Mouse (Mus musculus): ENCODE results near the gene Gm17190. TPM values are rescaled to one million over a fixed set of nuclear protein-coding genes. Genes with fewer than 3 reads are reported as not detected.

Gene Gm17190
- total RNA-seq (2023) = not detected

DNA sequence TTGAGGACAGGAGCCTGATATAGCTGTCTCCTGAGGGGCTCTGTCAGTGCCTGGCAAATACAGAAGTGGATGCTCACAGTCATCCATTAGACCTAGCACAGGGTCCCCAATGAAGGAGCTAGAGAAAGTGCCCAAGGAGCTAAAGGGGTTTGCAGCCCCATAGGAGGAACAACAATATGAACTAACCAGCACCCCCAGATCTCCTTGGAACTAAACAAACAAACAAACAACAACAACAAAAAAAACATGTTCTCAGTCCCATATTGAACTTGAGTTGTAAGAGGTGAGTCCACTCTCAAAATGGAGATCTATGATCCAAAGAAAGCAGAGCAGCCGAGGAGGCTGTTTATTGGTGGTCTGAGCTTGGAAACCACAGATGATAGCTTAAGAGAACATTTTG is at the start of gene Gm17190:
Gene Gm17190, plus strand, starts transcription at position 301 of the 400 bp plus-strand sequence.

DNA sequence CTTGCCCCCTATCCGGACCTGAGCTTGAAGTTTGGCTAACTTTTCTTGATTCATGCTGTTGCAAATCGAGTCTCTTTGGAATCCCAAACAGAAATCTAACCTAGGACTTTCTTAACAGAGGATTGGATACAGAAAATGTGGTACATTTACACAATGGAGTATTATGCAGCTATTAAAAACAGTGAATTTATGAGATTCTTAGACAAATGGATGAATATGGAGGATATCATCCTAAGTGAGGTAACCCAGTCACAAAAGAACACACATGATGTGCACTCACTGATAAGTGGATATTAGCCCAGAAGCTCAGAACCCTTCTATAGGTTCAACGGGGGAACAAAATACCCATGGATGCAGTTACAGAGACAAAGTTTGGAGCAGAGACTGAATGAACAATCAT is 578 bp upstream of the Gm17190 start, which contains the start of gene Gm20075:
Gene Gm20075, minus strand, starts transcription at position 101 of the 400 bp plus-strand sequence.

DNA sequence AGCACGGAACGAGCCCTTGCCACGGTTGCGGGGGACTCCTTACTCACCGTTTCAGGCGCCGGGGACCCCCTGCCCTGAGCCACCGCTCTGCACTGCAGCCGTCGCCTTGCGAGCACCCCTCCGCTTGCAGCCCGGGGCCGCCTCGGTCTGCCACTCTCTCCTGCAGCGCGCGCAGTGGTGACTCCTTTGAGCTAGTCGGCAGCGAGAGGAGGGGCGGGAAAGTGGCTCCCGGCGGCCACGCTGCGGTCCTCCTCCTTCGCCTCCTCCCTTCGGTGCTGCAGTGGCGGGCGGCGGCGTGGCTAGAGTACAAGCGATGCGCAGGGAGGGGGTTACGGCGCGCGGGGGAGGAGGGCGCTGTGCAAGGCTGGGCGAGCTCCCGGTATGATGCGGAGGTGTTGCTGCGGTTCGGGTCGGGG is 50.6 kb downstream of the Gm17190 start, which contains the start of gene Sv2c:
Gene Sv2c, minus strand, starts transcription at position 177 of the 416 bp plus-strand sequence.

Other genes starting within 250 kb of the Gm17190 start
- gene Iqgap2, start 190.1 kb upstream of the Gm17190 start, total RNA-seq (2023) = 64.9 TPM
- 7.6 TPM for gene Gm20075, start 678 bp upstream of the Gm17190 start, total RNA-seq (2023)
- gene Sv2c, start 50.5 kb downstream of the Gm17190 start, total RNA-seq (2023) = 1.1 TPM

All from CD4-positive naive resting alpha-beta T cell, adult 57 days (primary cell).